Mouse (Mus musculus): ENCODE measurements around the gene 4930524N10Rik. TPM values are rescaled to one million over a fixed set of nuclear protein-coding genes. Genes with fewer than 3 reads are reported as not detected.

Gene 4930524N10Rik
- not detected in 2 replicates for polyA plus RNA-seq (2014; fragmentation: Nextera tagmentation; extraction: Ambion mirVana)

DNA sequence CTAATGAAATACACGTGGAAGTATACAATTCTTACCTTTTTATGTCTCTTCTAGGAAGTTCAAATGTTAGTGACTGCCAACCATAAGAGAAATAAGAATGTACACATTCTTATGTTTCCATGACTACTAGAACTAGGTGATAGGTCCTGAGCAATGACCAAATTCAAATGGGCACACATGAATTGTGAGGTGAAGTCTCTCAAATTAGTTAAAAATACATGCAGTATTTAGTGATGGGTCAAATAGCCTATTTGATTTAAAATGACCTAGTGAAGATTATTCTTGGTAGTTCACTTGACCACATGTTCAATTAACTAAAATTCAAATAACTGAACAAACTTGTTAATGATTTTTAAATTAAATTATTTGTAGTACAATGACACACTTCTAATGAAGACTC, at the start of gene 4930524N10Rik:
Gene 4930524N10Rik (minus strand): TSS at position 101 of the 400 bp plus-strand sequence.
- no peak within 1 kb of the TSS for H3K27ac ChIP-seq (ENCODE audit: low read depth, low read length)
- H3K4me2 ChIP-seq (ENCODE audit: low read depth, low read length, severe bottlenecking): no peak within 1 kb of the TSS
- H3K9me3 ChIP-seq (ENCODE audit: control insufficient read depth, low read length): no peaks in the 10 kb centered on the region
- no peak within 1 kb of the TSS for H3K4me3 ChIP-seq (ENCODE audit: low read depth, low read length)
- DNase-seq (ENCODE audit: low spot score) (no peak), ATAC-seq (replicated peaks; ENCODE audit: low FRiP score) (no peak)
- no peak within 1 kb of the TSS for H3K9ac ChIP-seq (ENCODE audit: low read length)
- H3K36me3 ChIP-seq (ENCODE audit: control insufficient read depth, insufficient read depth, low read length): no peaks in the 10 kb centered on the region
- no peaks in the 10 kb centered on the region for H3K27me3 ChIP-seq (ENCODE audit: control insufficient read depth, insufficient read depth, low read length)
- no peaks in the 10 kb centered on the region for H3K4me1 ChIP-seq (replicated peaks; ENCODE audit: control insufficient read depth, insufficient read depth, low read length)
- 38% methylated on average over 1 of the region's 1 CpGs for WGBS

DNA sequence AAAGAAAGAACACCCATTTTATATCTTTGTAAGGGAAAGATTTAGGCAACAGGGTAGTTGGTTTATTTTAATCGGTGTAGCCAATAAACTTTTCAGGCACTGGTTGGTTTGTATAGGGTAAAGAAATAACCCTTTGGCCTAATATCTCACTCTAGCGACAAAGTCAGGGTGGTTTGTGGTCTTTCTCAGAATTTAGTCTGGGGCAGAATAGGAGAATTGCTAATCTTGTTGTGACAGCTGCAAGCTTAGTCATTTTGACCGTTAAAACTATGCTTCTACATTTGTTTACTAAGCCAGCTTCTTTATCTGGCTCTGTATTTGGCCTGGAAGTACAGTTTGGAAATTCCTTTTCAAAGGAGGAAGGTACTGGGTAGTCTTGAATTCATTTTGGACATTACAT, 6.8 kb upstream of the 4930524N10Rik start:
- no peak overlapping the region for H3K4me3 ChIP-seq (ENCODE audit: low read depth, low read length)
- DNase-seq (ENCODE audit: low spot score): no peak
- H3K36me3 ChIP-seq (ENCODE audit: control insufficient read depth, insufficient read depth, low read length): no peaks in the 10 kb centered on the region
- H3K9ac ChIP-seq (ENCODE audit: low read length): no peak overlapping the region
- H3K4me1 ChIP-seq (replicated peaks; ENCODE audit: control insufficient read depth, insufficient read depth, low read length): no peaks in the 10 kb centered on the region
- H3K4me2 ChIP-seq (ENCODE audit: low read depth, low read length, severe bottlenecking): no peak overlapping the region
- H3K9me3 ChIP-seq (ENCODE audit: control insufficient read depth, low read length): no peaks in the 10 kb centered on the region; the same call in 1 of the 2 replicates
- no peak overlapping the region for H3K27ac ChIP-seq (ENCODE audit: low read depth, low read length)
- 71% methylated on average over 3 of the region's 3 CpGs for WGBS
- H3K27me3 ChIP-seq (ENCODE audit: control insufficient read depth, insufficient read depth, low read length): no peaks in the 10 kb centered on the region
- no peak for ATAC-seq (replicated peaks; ENCODE audit: low FRiP score)

DNA sequence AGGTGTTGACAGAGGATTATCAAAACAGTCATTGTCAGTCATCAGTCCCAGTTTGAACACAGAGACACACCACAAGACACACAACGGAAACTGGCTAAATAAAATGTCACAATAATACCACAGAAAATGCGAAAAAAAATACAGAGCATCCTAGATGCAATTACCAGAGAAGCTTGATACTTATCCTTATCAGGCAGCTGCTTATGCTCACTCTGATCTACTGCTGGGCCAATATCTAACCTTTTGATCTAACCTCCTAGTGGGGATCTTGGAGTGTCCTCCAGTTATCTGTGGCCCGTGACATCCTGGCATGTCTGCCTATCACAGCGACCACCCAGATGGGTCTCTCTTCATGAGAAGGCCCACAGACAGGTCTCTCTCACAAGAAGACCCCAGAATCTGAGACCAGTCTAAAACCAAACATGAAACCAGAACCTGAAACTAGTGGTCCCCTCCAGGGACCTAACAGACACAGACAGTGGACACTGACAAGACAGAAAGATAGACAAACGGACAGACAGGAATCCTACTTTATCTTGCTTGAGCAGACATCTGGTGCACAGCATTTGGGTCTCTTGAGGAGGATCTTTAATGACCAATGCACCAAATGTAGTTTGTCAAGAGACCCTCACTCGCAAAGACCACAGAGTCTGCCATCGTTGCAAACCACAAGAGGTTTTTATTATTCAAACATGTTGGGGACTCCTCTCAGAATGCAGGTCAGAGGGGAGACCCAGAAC, 6.3 kb upstream of the 4930524N10Rik start:
- no peak overlapping the region for H3K4me3 ChIP-seq (ENCODE audit: low read depth, low read length)
- ATAC-seq (replicated peaks; ENCODE audit: low FRiP score): no peak

DNA sequence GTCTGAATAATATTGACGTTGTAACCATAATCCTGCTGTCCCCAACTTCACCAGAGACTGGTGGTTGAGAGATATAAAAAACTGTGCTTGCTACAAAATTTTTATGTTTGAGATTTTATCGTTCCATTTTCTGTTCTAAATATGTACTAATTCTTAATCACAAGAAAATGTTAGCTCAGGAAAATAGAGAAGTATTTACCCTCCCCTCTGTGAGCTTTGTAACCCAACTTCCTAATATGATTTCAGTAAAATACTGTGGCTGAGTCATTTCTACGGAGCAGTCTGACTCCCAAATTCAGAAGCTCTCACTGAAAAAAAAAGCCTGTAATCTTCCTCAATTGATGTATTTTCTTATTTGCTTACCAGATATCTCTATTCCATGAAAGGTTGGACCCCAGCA, 4.7 kb upstream of the 4930524N10Rik start:
- no peak overlapping the region for H3K4me2 ChIP-seq (ENCODE audit: low read depth, low read length, severe bottlenecking)
- no peak overlapping the region for H3K4me3 ChIP-seq (ENCODE audit: low read depth, low read length)
- no peak overlapping the region for H3K27ac ChIP-seq (ENCODE audit: low read depth, low read length)
- H3K4me1 ChIP-seq (replicated peaks; ENCODE audit: control insufficient read depth, insufficient read depth, low read length): no peaks in the 10 kb centered on the region
- H3K27me3 ChIP-seq (ENCODE audit: control insufficient read depth, insufficient read depth, low read length): no peaks in the 10 kb centered on the region
- no peak overlapping the region for H3K9ac ChIP-seq (ENCODE audit: low read length)
- DNase-seq (ENCODE audit: low spot score) (no peak), ATAC-seq (replicated peaks; ENCODE audit: low FRiP score) (no peak)
- H3K36me3 ChIP-seq (ENCODE audit: control insufficient read depth, insufficient read depth, low read length): no peaks in the 10 kb centered on the region
- 89% methylated on average over 3 of the region's 3 CpGs for WGBS
- no peaks in the 10 kb centered on the region; the same call in 1 of the 2 replicates for H3K9me3 ChIP-seq (ENCODE audit: control insufficient read depth, low read length)

More for the DNA sequence above, 6.3 kb upstream of the 4930524N10Rik start:
- no peak overlapping the region for H3K4me2 ChIP-seq (ENCODE audit: low read depth, low read length, severe bottlenecking)
- H3K27me3 ChIP-seq (ENCODE audit: control insufficient read depth, insufficient read depth, low read length): no peaks in the 10 kb centered on the region
- 88% methylated on average over 7 of the region's 7 CpGs for WGBS
- DNase-seq (ENCODE audit: low spot score): no peak
- no peaks in the 10 kb centered on the region; the same call in 1 of the 2 replicates for H3K9me3 ChIP-seq (ENCODE audit: control insufficient read depth, low read length)
- no peaks in the 10 kb centered on the region for H3K4me1 ChIP-seq (replicated peaks; ENCODE audit: control insufficient read depth, insufficient read depth, low read length)
- H3K9ac ChIP-seq (ENCODE audit: low read length): no peak overlapping the region
- H3K27ac ChIP-seq (ENCODE audit: low read depth, low read length): no peak overlapping the region
- no peaks in the 10 kb centered on the region for H3K36me3 ChIP-seq (ENCODE audit: control insufficient read depth, insufficient read depth, low read length)

Other genes with a start within 250 kb of the 4930524N10Rik start
- gene Gm15140, start 222.7 kb downstream of the 4930524N10Rik start, polyA plus RNA-seq (2014; fragmentation: Nextera tagmentation; extraction: Ambion mirVana): not detected in 2 replicates
- not detected in 2 replicates for gene Samt4, start 138.6 kb upstream of the 4930524N10Rik start, polyA plus RNA-seq (2014; fragmentation: Nextera tagmentation; extraction: Ambion mirVana)
- not detected in 2 replicates for gene Samt2, start 236.0 kb upstream of the 4930524N10Rik start, polyA plus RNA-seq (2014; fragmentation: Nextera tagmentation; extraction: Ambion mirVana)

Data from forebrain, embryonic 11.5 days (tissue).